In genomic region chr12:3792248-3792647, GRCm38 (mm10) we compare ENCODE assay signal across 8 mouse cellular contexts. TPM values are rescaled to one million over a fixed set of nuclear protein-coding genes. Genes with fewer than 3 reads are reported as not detected.
DNase-seq lines count a peak whose midpoint lies in the region; ATAC-seq lines count a peak whose summit lies in the region.

No protein-coding gene starts in this region.

- WGBS in liver, embryonic 11.5 days: 21% methylated on average over 8 of the region's 8 CpGs
- WGBS in embryonic facial prominence, embryonic 11.5 days: 18% methylated on average over 8 of the region's 8 CpGs
- 22% methylated on average over 8 of the region's 8 CpGs for WGBS in intestine, embryonic 16.5 days
- WGBS in neural tube, embryonic 14.5 days: 12% methylated on average over 8 of the region's 8 CpGs

- peak overlapping the region; percentile 27 for H3K4me3 ChIP-seq in liver, embryonic 11.5 days (ENCODE audit: low read depth, low read length)
- H3K4me3 ChIP-seq in embryonic facial prominence, embryonic 11.5 days (ENCODE audit: low read depth, low read length): peak overlapping the region; percentile 21
- peak overlapping the region; percentile 47 for H3K4me3 ChIP-seq in intestine, embryonic 16.5 days (ENCODE audit: low read length)
- H3K4me3 ChIP-seq in neural tube, embryonic 14.5 days (ENCODE audit: low read depth, low read length): 0 out of 2 replicates have a peak overlapping the region, but pooled peaks have one; percentile 19

- no peak overlapping the region for H3K27ac ChIP-seq in liver, embryonic 11.5 days (ENCODE audit: low read depth, low read length)
- H3K27ac ChIP-seq in embryonic facial prominence, embryonic 11.5 days (replicated peaks; ENCODE audit: low read depth, low read length): no peak overlapping the region
- no peak overlapping the region; the same call in 1 of the 2 replicates for H3K27ac ChIP-seq in intestine, embryonic 16.5 days (ENCODE audit: low read length)
- peak overlapping the region; percentile 10; the same call in 1 of the 2 replicates for H3K27ac ChIP-seq in neural tube, embryonic 14.5 days (ENCODE audit: low read depth, low read length)

- DNase-seq in liver, embryonic 11.5 days (ENCODE audit: low spot score): no peak
- no peak for DNase-seq in liver
- DNase-seq in embryonic facial prominence, embryonic 11.5 days (ENCODE audit: low spot score): no peak
- DNase-seq in spleen, postnatal 14 days (ENCODE audit: low spot score in 2 of 2): no peak
- DNase-seq in testis, postnatal 10 days (ENCODE audit: low spot score): no peak

- H3K9ac ChIP-seq in liver, embryonic 11.5 days (ENCODE audit: low read depth, low read length): no peak overlapping the region
- H3K9ac ChIP-seq in embryonic facial prominence, embryonic 11.5 days (replicated peaks; ENCODE audit: low read length): peak overlapping the region; percentile 52; the same call in 1 of the 2 replicates
- H3K9ac ChIP-seq in intestine, embryonic 16.5 days (ENCODE audit: low read depth, low read length): peak overlapping the region; percentile 69
- H3K9ac ChIP-seq in neural tube, embryonic 14.5 days (replicated peaks; ENCODE audit: low read depth, low read length): no peak overlapping the region

- peak overlapping the region; percentile 58 for H3K4me2 ChIP-seq in liver, embryonic 11.5 days
- peak overlapping the region; percentile 36 for H3K4me2 ChIP-seq in embryonic facial prominence, embryonic 11.5 days (ENCODE audit: low read depth, low read length)
- H3K4me2 ChIP-seq in intestine, embryonic 16.5 days (ENCODE audit: low read depth, low read length): peak overlapping the region; percentile 75
- peak overlapping the region; percentile 49 for H3K4me2 ChIP-seq in neural tube, embryonic 14.5 days (ENCODE audit: low read depth, low read length)

- no peak for ATAC-seq in liver, embryonic 11.5 days (replicated peaks; ENCODE audit: low FRiP score)
- no peak; the same call in 1 of the 2 replicates for ATAC-seq in embryonic facial prominence, embryonic 11.5 days (replicated peaks; ENCODE audit: insufficient number of reproducible peaks, low FRiP score, low TSS enrichment, low read depth)
- no peak for ATAC-seq in intestine, embryonic 16.5 days
- ATAC-seq in neural tube, embryonic 14.5 days (ENCODE audit: low read depth): peak; percentile 52
- no peak for ATAC-seq in granulocyte monocyte progenitor cell, adult 5-6 weeks (replicated peaks; ENCODE audit: poor library complexity, severe bottlenecking)

- H3K36me3 ChIP-seq in liver, embryonic 11.5 days (ENCODE audit: control insufficient read depth, insufficient read depth, low read length): no peaks in the 10 kb centered on the region
- H3K36me3 ChIP-seq in embryonic facial prominence, embryonic 11.5 days (replicated peaks; ENCODE audit: control insufficient read depth, insufficient read depth, low read depth, low read length): no peaks in the 10 kb centered on the region
- H3K36me3 ChIP-seq in intestine, embryonic 16.5 days (ENCODE audit: control insufficient read depth, insufficient read depth, low read length): no peaks in the 10 kb centered on the region
- no peaks in the 10 kb centered on the region for H3K36me3 ChIP-seq in neural tube, embryonic 14.5 days (ENCODE audit: control insufficient read depth, insufficient read depth, low read length)

- peaks cover 13% of the 10 kb centered on the region for H3K27me3 ChIP-seq in liver, embryonic 11.5 days (replicated peaks; ENCODE audit: control insufficient read depth, insufficient read depth, low read length)
- no peaks in the 10 kb centered on the region for H3K27me3 ChIP-seq in embryonic facial prominence, embryonic 11.5 days (ENCODE audit: control insufficient read depth, insufficient read depth, low read length)
- H3K27me3 ChIP-seq in intestine, embryonic 16.5 days (replicated peaks; ENCODE audit: control insufficient read depth, insufficient read depth, low read length): no peaks in the 10 kb centered on the region
- no peaks in the 10 kb centered on the region for H3K27me3 ChIP-seq in neural tube, embryonic 14.5 days (ENCODE audit: control insufficient read depth, insufficient read depth, low read length)

- H3K9me3 ChIP-seq in liver, embryonic 11.5 days (ENCODE audit: control insufficient read depth, low read length): no peaks in the 10 kb centered on the region
- no peaks in the 10 kb centered on the region for H3K9me3 ChIP-seq in embryonic facial prominence, embryonic 11.5 days (replicated peaks; ENCODE audit: control insufficient read depth, low read length)
- no peaks in the 10 kb centered on the region for H3K9me3 ChIP-seq in intestine, embryonic 16.5 days (ENCODE audit: control insufficient read depth, low read length)
- H3K9me3 ChIP-seq in neural tube, embryonic 14.5 days (ENCODE audit: control insufficient read depth, low read length): no peaks in the 10 kb centered on the region

- H3K4me1 ChIP-seq in liver, embryonic 11.5 days (replicated peaks; ENCODE audit: control insufficient read depth, insufficient read depth, low read length): 0 out of 2 replicates have a peak, but pooled peaks cover 3% of the 10 kb centered on the region
- H3K4me1 ChIP-seq in embryonic facial prominence, embryonic 11.5 days (ENCODE audit: control insufficient read depth, insufficient read depth, low read length): peaks cover 8% of the 10 kb centered on the region
- peaks cover 30% of the 10 kb centered on the region for H3K4me1 ChIP-seq in intestine, embryonic 16.5 days (ENCODE audit: control insufficient read depth, insufficient read depth, low read length)
- no peaks in the 10 kb centered on the region; the same call in 1 of the 2 replicates for H3K4me1 ChIP-seq in neural tube, embryonic 14.5 days (ENCODE audit: control insufficient read depth, insufficient read depth, low read length)

RNA-seq across cellular contexts. Expression of gene Dnmt3a, which starts 13.6 kb away (rescaled TPM):
- polyA plus RNA-seq in liver, embryonic 11.5 days (2014; fragmentation: Nextera tagmentation; extraction: Ambion mirVana): 73.2 and 73.3 TPM in 2 replicates
- 69.5 and 80.9 TPM in 2 replicates for polyA plus RNA-seq in embryonic facial prominence, embryonic 11.5 days (2014; fragmentation: Nextera tagmentation; extraction: Ambion mirVana)
- polyA plus RNA-seq in intestine, embryonic 16.5 days (2015; fragmentation: Nextera tagmentation; extraction: Ambion mirVana): 52.8 and 53.8 TPM in 2 replicates
- 53.4 and 57.1 TPM in 2 replicates for polyA plus RNA-seq in neural tube, embryonic 14.5 days (2014; fragmentation: Nextera tagmentation; extraction: Ambion mirVana)
- total RNA-seq in granulocyte monocyte progenitor cell, adult 5-6 weeks (2014; fragmentation: Nextera tagmentation): 20.2 and 33.6 TPM in 2 replicates
- 21.7 and 22.9 TPM in 2 replicates for total RNA-seq in granulocyte monocyte progenitor cell, adult 5-6 weeks (2017)

Comparison
In these comparisons a context has a peak if more than half of its experiments do, and no peak if none do; other contexts are left out.
1. H3K9ac ChIP-seq: peak in embryonic facial prominence, embryonic 11.5 days (single experiment) and intestine, embryonic 16.5 days (single experiment); none in liver, embryonic 11.5 days (single experiment) and neural tube, embryonic 14.5 days (single experiment).
2. Peak in every context shown above with its lines, with median percentiles within 50 percentile points of each other: H3K4me2 ChIP-seq and H3K4me3 ChIP-seq.